Mouse (Mus musculus): ENCODE data around the gene Dlgap4. TPM values are rescaled to one million over a fixed set of nuclear protein-coding genes. Genes with fewer than 3 reads are reported as not detected.

Dlgap4 gene
- polyA plus RNA-seq, 1 experiment from 2014 or later, result 188 TPM

GRCm38 (mm10) chr2:156621449-156621848 is 7.9 kb downstream of the Dlgap4 start:
- H3K27ac ChIP-seq (replicated peaks), result no peak overlapping the region
- no peaks in the 10 kb centered on the region for H3K36me3 ChIP-seq
- WGBS, result 48% methylated on average over 5 of the region's 5 CpGs
- H3K4me2 ChIP-seq, result no peak overlapping the region
- ATAC-seq (ENCODE audit: low FRiP score), result no peak
- H3K4me3 ChIP-seq (replicated peaks), result no peak overlapping the region
- H3K27me3 ChIP-seq (replicated peaks), result peaks cover 4% of the 10 kb centered on the region; the same call in 1 of the 2 replicates
- peaks cover 11% of the 10 kb centered on the region for H3K4me1 ChIP-seq
- H3K9me3 ChIP-seq (replicated peaks), result no peaks in the 10 kb centered on the region
- no peak overlapping the region; the same call in 1 of the 2 replicates for H3K9ac ChIP-seq (replicated peaks)

GRCm38 (mm10) chr2:156622192-156622591 is 8.7 kb downstream of the Dlgap4 start:
- Histone ChIP-seq H3K4me2 (no peak overlapping the region), H3K27me3 (replicated peaks) (no peaks in the 10 kb centered on the region), H3K27ac (replicated peaks) (no peak overlapping the region), H3K9ac (replicated peaks) (no peak overlapping the region), H3K4me1 (peaks cover 8% of the 10 kb centered on the region; the same call in 1 of the 2 replicates), H3K36me3 (no peaks in the 10 kb centered on the region), H3K9me3 (replicated peaks) (no peaks in the 10 kb centered on the region), H3K4me3 (replicated peaks) (no peak overlapping the region)
- 92% methylated on average over 6 of the region's 6 CpGs for WGBS
- ATAC-seq (ENCODE audit: low FRiP score), result no peak

- Histone ChIP-seq H3K9ac (replicated peaks) (no peak overlapping the region), H3K27ac (replicated peaks) (no peak overlapping the region), H3K4me2 (no peak overlapping the region), H3K4me1 (peaks cover 3% of the 10 kb centered on the region; the same call in 1 of the 2 replicates), H3K4me3 (replicated peaks) (no peak overlapping the region), H3K36me3 (no peaks in the 10 kb centered on the region), H3K9me3 (replicated peaks) (no peaks in the 10 kb centered on the region), H3K27me3 (replicated peaks) (no peaks in the 10 kb centered on the region)
- whole genome bisulfite sequencing, result 96% methylated on average over 2 of the region's 2 CpGs
- no peak for ATAC-seq (ENCODE audit: low FRiP score)
These were observed 9.7 kb downstream of the Dlgap4 start for GRCm38 (mm10) chr2:156623246-156623645.

GRCm38 (mm10) chr2:156625307-156625706 is 11.8 kb downstream of the Dlgap4 start:
- Histone ChIP-seq H3K36me3 (no peaks in the 10 kb centered on the region), H3K4me1 (peaks cover 3% of the 10 kb centered on the region; the same call in 1 of the 2 replicates), H3K27ac (replicated peaks) (no peak overlapping the region), H3K9ac (replicated peaks) (no peak overlapping the region), H3K27me3 (replicated peaks) (no peaks in the 10 kb centered on the region), H3K4me2 (no peak overlapping the region), H3K4me3 (replicated peaks) (no peak overlapping the region), H3K9me3 (replicated peaks) (no peaks in the 10 kb centered on the region)
- 87% methylated on average over 18 of the region's 18 CpGs for WGBS
- ATAC-seq (ENCODE audit: low FRiP score), result no peak

- no peaks in the 10 kb centered on the region for H3K36me3 ChIP-seq
- no peak overlapping the region for H3K27ac ChIP-seq (replicated peaks)
- no peak overlapping the region for H3K4me3 ChIP-seq (replicated peaks)
- no peak overlapping the region for H3K9ac ChIP-seq (replicated peaks)
- 89% methylated on average over 9 of the region's 9 CpGs for WGBS
- peaks cover 3% of the 10 kb centered on the region; the same call in 1 of the 2 replicates for H3K4me1 ChIP-seq
- no peaks in the 10 kb centered on the region for H3K27me3 ChIP-seq (replicated peaks)
- H3K4me2 ChIP-seq, result no peak overlapping the region
- H3K9me3 ChIP-seq (replicated peaks), result no peaks in the 10 kb centered on the region
- ATAC-seq (ENCODE audit: low FRiP score), result no peak
These were observed 12.6 kb downstream of the Dlgap4 start for GRCm38 (mm10) chr2:156626119-156626518.

- H3K27ac ChIP-seq (replicated peaks), result no peak overlapping the region
- no peak overlapping the region for H3K9ac ChIP-seq (replicated peaks)
- no peaks in the 10 kb centered on the region for H3K9me3 ChIP-seq (replicated peaks)
- no peaks in the 10 kb centered on the region for H3K36me3 ChIP-seq
- H3K4me1 ChIP-seq, result peaks cover under 1% of the 10 kb centered on the region; the same call in 1 of the 2 replicates
- no peak for ATAC-seq (ENCODE audit: low FRiP score)
- H3K27me3 ChIP-seq (replicated peaks), result no peaks in the 10 kb centered on the region
- WGBS, result 91% methylated on average over 8 of the region's 8 CpGs
- H3K4me2 ChIP-seq, result no peak overlapping the region
- no peak overlapping the region for H3K4me3 ChIP-seq (replicated peaks)
These were observed 13.0 kb downstream of the Dlgap4 start for GRCm38 (mm10) chr2:156626544-156626943.

- Histone ChIP-seq H3K4me2 (no peak overlapping the region), H3K9me3 (replicated peaks) (no peaks in the 10 kb centered on the region), H3K4me3 (replicated peaks) (no peak overlapping the region), H3K4me1 (no peaks in the 10 kb centered on the region; the same call in 1 of the 2 replicates), H3K36me3 (no peaks in the 10 kb centered on the region), H3K9ac (replicated peaks) (no peak overlapping the region), H3K27ac (replicated peaks) (no peak overlapping the region), H3K27me3 (replicated peaks) (no peaks in the 10 kb centered on the region)
- ATAC-seq (ENCODE audit: low FRiP score), result no peak
- WGBS, result 73% methylated on average over 17 of the region's 17 CpGs
These were observed 14.4 kb downstream of the Dlgap4 start for GRCm38 (mm10) chr2:156627917-156628316.

GRCm38 (mm10) chr2:156630288-156630687 is 16.8 kb downstream of the Dlgap4 start:
- WGBS, result 83% methylated on average over 1 of the region's 1 CpGs
- no peak for ATAC-seq (ENCODE audit: low FRiP score)
- H3K27me3 ChIP-seq (replicated peaks), result no peaks in the 10 kb centered on the region
- H3K4me1 ChIP-seq, result no peaks in the 10 kb centered on the region
- H3K4me2 ChIP-seq, result no peak overlapping the region
- H3K36me3 ChIP-seq, result no peaks in the 10 kb centered on the region
- H3K4me3 ChIP-seq (replicated peaks), result no peak overlapping the region
- no peaks in the 10 kb centered on the region for H3K9me3 ChIP-seq (replicated peaks)
- no peak overlapping the region for H3K27ac ChIP-seq (replicated peaks)
- H3K9ac ChIP-seq (replicated peaks), result no peak overlapping the region

GRCm38 (mm10) chr2:156632721-156633120 is 19.2 kb downstream of the Dlgap4 start:
- H3K9me3 ChIP-seq (replicated peaks), result no peaks in the 10 kb centered on the region
- no peak for ATAC-seq (ENCODE audit: low FRiP score)
- H3K4me2 ChIP-seq, result no peak overlapping the region
- no peak overlapping the region for H3K9ac ChIP-seq (replicated peaks)
- no peak overlapping the region for H3K27ac ChIP-seq (replicated peaks)
- H3K4me1 ChIP-seq, result no peaks in the 10 kb centered on the region
- H3K36me3 ChIP-seq, result no peaks in the 10 kb centered on the region
- no peaks in the 10 kb centered on the region for H3K27me3 ChIP-seq (replicated peaks)
- no peak overlapping the region for H3K4me3 ChIP-seq (replicated peaks)
- 87% methylated on average over 9 of the region's 9 CpGs for WGBS

- no peaks in the 10 kb centered on the region for H3K9me3 ChIP-seq (replicated peaks)
- 81% methylated on average over 9 of the region's 9 CpGs for WGBS
- ATAC-seq (ENCODE audit: low FRiP score), result no peak
- H3K27ac ChIP-seq (replicated peaks), result no peak overlapping the region
- no peaks in the 10 kb centered on the region for H3K4me1 ChIP-seq
- H3K27me3 ChIP-seq (replicated peaks), result no peaks in the 10 kb centered on the region
- no peaks in the 10 kb centered on the region for H3K36me3 ChIP-seq
- H3K4me2 ChIP-seq, result no peak overlapping the region
- no peak overlapping the region for H3K9ac ChIP-seq (replicated peaks)
- no peak overlapping the region for H3K4me3 ChIP-seq (replicated peaks)
These were observed 21.6 kb downstream of the Dlgap4 start for GRCm38 (mm10) chr2:156635091-156635490.

GRCm38 (mm10) chr2:156641141-156641540 is 27.6 kb downstream of the Dlgap4 start:
- 61% methylated on average over 2 of the region's 2 CpGs for WGBS

GRCm38 (mm10) chr2:156642931-156643330 is 29.4 kb downstream of the Dlgap4 start:
- H3K4me2 ChIP-seq, result no peak overlapping the region
- WGBS, result 17% methylated on average over 4 of the region's 4 CpGs
- peaks cover 12% of the 10 kb centered on the region for H3K4me1 ChIP-seq
- ATAC-seq (ENCODE audit: low FRiP score), result no peak
- no peak overlapping the region for H3K4me3 ChIP-seq (replicated peaks)
- no peak overlapping the region for H3K9ac ChIP-seq (replicated peaks)
- no peaks in the 10 kb centered on the region; the same call in 1 of the 2 replicates for H3K27me3 ChIP-seq (replicated peaks)
- no peaks in the 10 kb centered on the region for H3K36me3 ChIP-seq
- no peaks in the 10 kb centered on the region for H3K9me3 ChIP-seq (replicated peaks)
- H3K27ac ChIP-seq (replicated peaks), result no peak overlapping the region

More at GRCm38 (mm10) chr2:156641141-156641540, 27.6 kb downstream of the Dlgap4 start:
- ATAC-seq (ENCODE audit: low FRiP score), result no peak
- H3K4me1 ChIP-seq, result peaks cover 12% of the 10 kb centered on the region
- H3K4me2 ChIP-seq, result no peak overlapping the region
- H3K27me3 ChIP-seq (replicated peaks), result no peaks in the 10 kb centered on the region; the same call in 1 of the 2 replicates
- H3K36me3 ChIP-seq, result no peaks in the 10 kb centered on the region
- no peak overlapping the region for H3K4me3 ChIP-seq (replicated peaks)
- H3K27ac ChIP-seq (replicated peaks), result no peak overlapping the region
- no peaks in the 10 kb centered on the region for H3K9me3 ChIP-seq (replicated peaks)
- H3K9ac ChIP-seq (replicated peaks), result no peak overlapping the region
